Mouse (Mus musculus): ENCODE results near the gene Muc4. TPM values are rescaled to one million over a fixed set of nuclear protein-coding genes. Genes with fewer than 3 reads are reported as not detected.
A peak's percentile ranks its signal among the peaks of the same experiment; 100 is the strongest.

The Muc4 gene
- 0.27 and 0.35 TPM in 2 replicates for polyA plus RNA-seq (2016; fragmentation: Nextera tagmentation; extraction: Ambion mirVana)

DNA sequence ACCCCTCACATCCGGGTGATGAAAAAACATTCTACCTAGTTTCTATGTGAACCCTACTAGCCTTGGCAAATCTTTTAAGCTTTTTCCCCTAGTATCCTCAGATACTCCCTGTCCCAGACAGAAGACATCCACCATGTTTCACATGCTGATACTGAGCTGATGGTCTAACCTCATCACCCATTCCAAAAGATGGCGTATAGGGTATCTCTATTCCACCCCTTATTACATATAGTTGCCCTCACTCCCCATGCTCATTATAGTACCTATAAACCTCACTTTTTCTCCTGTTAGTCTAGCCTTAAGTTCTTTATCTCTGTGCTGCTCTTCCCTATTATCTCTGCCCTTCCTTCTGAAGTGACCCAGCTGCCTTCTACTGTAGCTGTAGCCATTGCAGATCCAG is at the start of gene Muc4:
Muc4 (plus strand) TSS at position 301 of the 400 bp plus-strand sequence.
- no peak for ATAC-seq (ENCODE audit: low FRiP score)
- no peak within 1 kb of the TSS for H3K27ac ChIP-seq

DNA sequence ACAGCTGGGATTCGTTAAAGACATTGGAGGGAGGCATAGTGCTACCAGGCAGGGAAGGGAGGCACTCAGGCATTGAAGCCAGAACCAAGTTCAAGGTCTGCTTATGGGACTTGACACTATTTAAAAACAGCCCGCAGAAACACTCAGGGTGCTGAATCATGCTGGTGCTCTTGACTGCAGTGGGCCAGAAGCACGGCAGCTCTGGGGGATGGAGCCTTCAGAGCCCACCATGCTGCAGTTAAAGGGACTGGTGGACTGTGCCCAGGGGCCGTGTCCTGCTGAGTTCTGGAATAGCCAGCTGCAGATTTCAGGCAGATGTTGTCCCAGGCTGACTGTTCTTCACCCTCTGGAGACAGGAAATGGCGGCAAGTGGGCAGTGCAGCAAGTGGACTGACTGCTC is 49.7 kb upstream of the Muc4 start:
- no peak for ATAC-seq (ENCODE audit: low FRiP score)
- Histone ChIP-seq H3K4me1 (no peaks in the 10 kb centered on the region), H3K4me3 (no peak overlapping the region), H3K9me3 (replicated peaks) (no peaks in the 10 kb centered on the region), H3K27me3 (no peaks in the 10 kb centered on the region), H3K9ac (no peak overlapping the region), H3K4me2 (replicated peaks) (no peak overlapping the region), H3K27ac (no peak overlapping the region), H3K36me3 (peaks cover 12% of the 10 kb centered on the region)
- 74% methylated on average over 5 of the region's 5 CpGs for WGBS

More for the DNA sequence above, at the start of gene Muc4:
- H3K27me3 ChIP-seq = no peaks in the 10 kb centered on the region
- peaks cover 7% of the 10 kb centered on the region for H3K9me3 ChIP-seq (replicated peaks)
- no peak within 1 kb of the TSS for H3K4me3 ChIP-seq
- no peaks in the 10 kb centered on the region for H3K36me3 ChIP-seq
- no peak within 1 kb of the TSS for H3K4me2 ChIP-seq (replicated peaks)
- H3K4me1 ChIP-seq = no peaks in the 10 kb centered on the region; the same call in 1 of the 2 replicates
- WGBS = 93% methylated on average over 2 of the region's 2 CpGs
- no peak within 1 kb of the TSS for H3K9ac ChIP-seq

DNA sequence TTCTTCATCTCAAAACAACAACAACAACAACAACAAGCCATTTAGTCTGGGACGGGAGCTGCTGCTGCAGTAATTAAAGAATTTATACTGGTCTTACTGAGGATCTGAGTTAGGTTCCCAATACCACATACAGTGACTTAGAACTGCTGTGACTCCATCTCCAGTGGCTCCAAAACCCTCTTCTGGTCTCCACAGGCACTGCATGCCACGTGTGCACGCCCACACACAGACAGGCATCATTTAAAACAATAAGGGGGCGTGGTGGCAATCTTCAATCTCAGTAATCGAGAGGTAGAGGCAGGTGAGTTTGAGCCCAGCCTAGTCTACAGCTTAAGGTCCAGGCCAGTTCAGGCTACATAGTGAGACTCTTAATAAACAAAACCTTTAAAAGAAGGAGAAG is 48.5 kb upstream of the Muc4 start:
- WGBS = 82% methylated on average over 5 of the region's 5 CpGs
- Histone ChIP-seq H3K27me3 (no peaks in the 10 kb centered on the region), H3K4me2 (replicated peaks) (no peak overlapping the region), H3K4me3 (no peak overlapping the region), H3K9me3 (replicated peaks) (no peaks in the 10 kb centered on the region), H3K9ac (no peak overlapping the region), H3K27ac (no peak overlapping the region), H3K36me3 (peaks cover 6% of the 10 kb centered on the region), H3K4me1 (no peaks in the 10 kb centered on the region)
- ATAC-seq (ENCODE audit: low FRiP score) = no peak

DNA sequence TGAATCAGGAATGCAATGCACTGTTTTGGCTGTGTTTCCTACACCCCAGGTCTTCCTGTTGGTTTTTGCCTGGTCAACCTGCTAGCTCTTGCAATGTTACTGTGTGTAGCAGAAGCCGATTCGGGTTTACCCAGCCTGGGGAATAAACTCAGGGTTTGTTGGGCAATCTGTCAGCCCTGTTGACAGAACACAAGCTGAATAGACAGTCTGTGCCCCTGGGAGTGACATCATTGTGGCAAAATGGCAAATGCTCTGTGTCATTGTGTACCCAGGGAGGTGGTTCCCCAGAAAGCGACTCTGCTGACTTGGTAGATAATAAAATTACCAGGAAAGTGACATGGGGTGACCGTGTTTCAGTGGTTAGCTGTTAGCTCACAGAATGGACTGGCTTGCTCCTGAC is 46.9 kb upstream of the Muc4 start:
- Histone ChIP-seq H3K9ac (0 out of 2 replicates have a peak overlapping the region, but pooled peaks have one; percentile 10), H3K9me3 (replicated peaks) (no peaks in the 10 kb centered on the region), H3K36me3 (no peaks in the 10 kb centered on the region), H3K4me2 (replicated peaks) (no peak overlapping the region), H3K4me3 (no peak overlapping the region), H3K27ac (no peak overlapping the region), H3K27me3 (no peaks in the 10 kb centered on the region), H3K4me1 (no peaks in the 10 kb centered on the region)
- ATAC-seq (ENCODE audit: low FRiP score) = no peak
- 50% methylated on average over 4 of the region's 4 CpGs for WGBS

DNA sequence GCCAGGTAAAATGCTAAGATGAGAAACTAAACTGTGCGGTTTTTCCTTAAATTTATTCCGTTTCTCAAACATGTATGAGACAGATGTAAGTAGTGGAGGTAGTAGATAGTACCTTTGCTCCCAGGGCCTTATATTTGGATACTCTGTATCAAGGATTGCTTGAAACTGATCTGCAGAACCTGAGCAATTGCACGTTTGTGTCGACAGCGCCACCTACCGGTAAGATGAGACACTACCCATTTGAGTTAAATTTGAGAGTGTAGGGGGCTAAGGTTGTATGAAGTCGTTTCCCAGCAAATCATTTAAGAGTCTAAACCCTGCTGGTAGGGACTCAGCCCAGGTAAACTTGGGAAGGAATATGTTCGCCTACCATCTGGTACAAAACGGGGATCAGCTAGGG is 46.2 kb upstream of the Muc4 start:
- Histone ChIP-seq H3K4me3 (no peak overlapping the region), H3K27me3 (no peaks in the 10 kb centered on the region), H3K4me1 (no peaks in the 10 kb centered on the region), H3K9me3 (replicated peaks) (no peaks in the 10 kb centered on the region), H3K36me3 (no peaks in the 10 kb centered on the region), H3K27ac (no peak overlapping the region), H3K4me2 (replicated peaks) (no peak overlapping the region), H3K9ac (no peak overlapping the region)
- no peak for ATAC-seq (ENCODE audit: low FRiP score)
- WGBS = 6% methylated on average over 9 of the region's 9 CpGs

DNA sequence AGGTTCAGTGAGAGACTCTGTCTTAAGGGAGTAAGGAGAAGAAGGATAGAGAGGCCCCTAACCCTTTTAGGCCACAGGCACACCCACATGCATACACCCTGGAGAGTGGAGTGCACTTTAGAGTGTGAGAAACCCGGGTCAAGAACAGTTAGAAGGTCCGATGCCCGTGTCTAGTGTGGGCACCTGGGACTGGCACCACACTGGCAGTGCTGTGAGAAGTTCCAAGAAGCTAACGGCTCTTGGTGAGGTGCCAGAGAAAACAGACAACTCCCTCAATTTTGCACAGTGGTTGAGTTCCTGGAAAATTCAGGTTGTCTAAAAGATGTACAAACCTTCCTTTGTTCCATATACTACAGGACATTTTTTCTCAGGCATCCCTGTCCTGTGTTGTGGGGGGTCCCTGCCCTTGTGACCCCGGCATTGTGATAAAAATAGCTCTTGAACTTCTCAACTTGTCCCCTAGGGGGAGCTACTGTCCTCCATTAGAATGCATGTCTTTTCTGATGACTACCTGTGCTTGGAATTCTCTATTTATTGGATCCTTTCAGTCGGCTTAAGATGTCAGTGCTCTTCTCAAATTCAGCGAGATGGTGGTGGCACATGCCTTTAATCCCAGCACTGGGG is 38.7 kb upstream of the Muc4 start:
- H3K4me3 ChIP-seq = no peak overlapping the region
- H3K4me2 ChIP-seq (replicated peaks) = no peak overlapping the region
- no peak for ATAC-seq (ENCODE audit: low FRiP score)
- no peaks in the 10 kb centered on the region for H3K9me3 ChIP-seq (replicated peaks)
- H3K9ac ChIP-seq = no peak overlapping the region
- no peak overlapping the region for H3K27ac ChIP-seq
- H3K4me1 ChIP-seq = no peaks in the 10 kb centered on the region; the same call in 1 of the 2 replicates
- H3K27me3 ChIP-seq = no peaks in the 10 kb centered on the region
- WGBS = 49% methylated on average over 7 of the region's 7 CpGs
- H3K36me3 ChIP-seq = no peaks in the 10 kb centered on the region

DNA sequence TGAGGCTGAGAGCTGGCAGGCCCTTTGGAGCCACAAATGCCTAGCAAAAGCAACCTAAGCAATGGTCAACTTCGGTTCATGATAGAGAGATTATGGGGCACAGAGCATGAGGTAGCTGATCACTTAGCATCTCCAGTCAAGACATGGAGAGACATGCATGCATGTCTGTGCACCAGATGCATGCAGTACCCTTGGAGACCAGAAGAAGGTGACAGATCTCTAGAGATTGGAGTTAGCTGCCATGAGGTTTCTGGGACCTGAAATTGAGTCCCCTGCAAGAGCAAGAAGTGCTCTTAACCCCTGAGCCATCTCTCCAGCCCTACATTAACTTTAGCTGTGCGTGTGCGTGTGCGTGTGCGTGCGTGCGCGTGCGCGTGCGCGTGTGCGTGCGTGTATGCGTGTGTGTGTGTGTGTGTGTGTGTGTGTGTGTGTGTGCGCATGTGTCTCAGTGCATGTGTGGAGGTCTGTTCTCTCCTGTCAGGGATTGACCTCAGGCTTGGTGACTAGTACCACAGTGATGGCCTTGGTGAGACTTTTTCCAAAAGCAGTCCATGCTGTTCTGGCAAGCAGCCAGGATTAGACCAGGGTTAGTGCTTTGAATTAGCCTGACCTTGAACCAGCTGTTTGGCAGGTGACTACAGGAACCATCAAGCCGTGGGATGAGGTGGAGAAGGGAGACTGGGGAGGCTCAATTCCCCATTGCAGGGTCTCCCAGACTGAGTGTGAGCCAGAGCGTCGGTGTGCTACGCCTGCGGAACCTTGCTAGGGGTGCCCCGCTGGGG is 37.8 kb upstream of the Muc4 start:
- no peak overlapping the region for H3K4me2 ChIP-seq (replicated peaks)
- H3K36me3 ChIP-seq = no peaks in the 10 kb centered on the region
- no peaks in the 10 kb centered on the region for H3K27me3 ChIP-seq
- H3K9me3 ChIP-seq (replicated peaks) = no peaks in the 10 kb centered on the region
- no peak overlapping the region for H3K9ac ChIP-seq
- WGBS = 86% methylated on average over 22 of the region's 22 CpGs
- ATAC-seq (ENCODE audit: low FRiP score) = no peak
- H3K27ac ChIP-seq = no peak overlapping the region
- H3K4me3 ChIP-seq = no peak overlapping the region
- H3K4me1 ChIP-seq = no peaks in the 10 kb centered on the region; the same call in 1 of the 2 replicates

DNA sequence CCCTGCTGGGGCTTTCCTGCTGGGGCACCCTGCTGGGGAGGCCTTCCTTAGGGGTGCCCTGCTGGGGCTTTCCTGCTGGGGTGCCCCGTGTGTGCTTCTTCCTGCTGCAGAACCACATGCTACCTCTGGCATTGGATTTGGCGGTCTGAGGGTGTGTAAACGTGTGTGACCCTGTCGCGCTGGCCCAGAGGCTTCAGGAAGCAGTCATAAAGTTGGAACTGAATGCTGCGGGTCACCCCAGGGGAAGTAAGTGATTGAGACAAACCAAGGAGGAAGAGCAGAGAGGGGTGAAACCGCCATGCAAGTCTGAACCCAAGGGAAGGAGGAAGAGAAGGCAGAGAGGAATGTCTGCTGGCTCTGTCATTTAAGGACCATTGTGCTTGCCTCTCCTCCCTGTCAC is 37.1 kb upstream of the Muc4 start:
- no peak overlapping the region for H3K27ac ChIP-seq
- no peaks in the 10 kb centered on the region for H3K9me3 ChIP-seq (replicated peaks)
- ATAC-seq (ENCODE audit: low FRiP score) = no peak
- no peak overlapping the region for H3K4me3 ChIP-seq
- 30% methylated on average over 7 of the region's 7 CpGs for WGBS
- no peak overlapping the region for H3K9ac ChIP-seq
- H3K27me3 ChIP-seq = no peaks in the 10 kb centered on the region
- no peaks in the 10 kb centered on the region; the same call in 1 of the 2 replicates for H3K4me1 ChIP-seq
- H3K36me3 ChIP-seq = no peaks in the 10 kb centered on the region
- H3K4me2 ChIP-seq (replicated peaks) = no peak overlapping the region

DNA sequence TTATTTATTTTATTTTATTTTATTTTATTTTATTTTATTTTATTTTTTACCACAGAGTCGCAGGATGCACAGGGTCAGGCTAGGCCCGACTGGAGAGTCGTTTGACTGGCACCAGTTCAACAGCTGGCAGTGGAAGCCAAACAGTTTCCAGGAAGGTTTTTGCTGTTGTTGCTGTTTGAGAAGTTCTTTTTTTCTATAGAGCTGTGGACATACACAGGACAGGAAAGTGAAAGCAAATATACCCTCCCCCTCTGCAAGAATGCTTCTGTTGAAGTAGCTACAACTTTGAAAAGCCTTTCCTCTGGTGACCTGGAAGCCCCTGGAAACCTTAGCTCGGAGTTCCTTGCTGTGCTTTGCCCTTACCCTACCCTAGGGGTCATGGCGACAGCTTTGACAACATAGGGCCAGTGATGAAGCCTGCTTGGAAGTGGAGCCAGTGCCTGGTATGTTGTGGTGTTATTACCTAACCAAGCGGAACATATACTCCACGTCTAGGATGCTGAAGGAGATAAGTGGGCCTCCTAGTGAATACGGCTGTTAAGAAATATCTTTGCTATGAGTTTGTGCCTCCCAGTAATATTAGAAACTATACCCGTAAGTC is 32.3 kb upstream of the Muc4 start:
- Histone ChIP-seq H3K4me3 (no peak overlapping the region), H3K4me2 (replicated peaks) (no peak overlapping the region), H3K4me1 (peaks cover 5% of the 10 kb centered on the region; the same call in 1 of the 2 replicates), H3K9ac (no peak overlapping the region), H3K27ac (no peak overlapping the region), H3K9me3 (replicated peaks) (peaks cover 3% of the 10 kb centered on the region; the same call in 1 of the 2 replicates), H3K36me3 (no peaks in the 10 kb centered on the region), H3K27me3 (no peaks in the 10 kb centered on the region)
- WGBS = 59% methylated on average over 9 of the region's 9 CpGs
- ATAC-seq (ENCODE audit: low FRiP score) = no peak

DNA sequence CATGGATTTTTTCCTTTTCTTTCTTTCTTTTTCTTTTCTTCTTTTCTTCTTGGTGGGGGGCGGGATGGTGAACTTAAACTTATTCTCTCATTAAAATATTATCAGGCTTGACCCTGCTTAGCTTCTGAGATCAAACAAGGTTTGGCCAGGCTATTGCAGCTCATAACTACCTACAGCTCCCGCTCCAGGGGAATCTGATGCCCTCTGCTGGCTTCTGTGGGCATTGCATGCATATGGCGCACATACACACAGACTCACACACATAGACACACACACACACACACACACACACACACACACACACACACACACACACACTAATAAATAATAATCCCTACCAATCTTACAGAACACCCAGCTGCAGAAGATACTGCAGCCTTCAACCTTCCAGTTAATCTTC is 30.1 kb upstream of the Muc4 start:
- H3K9me3 ChIP-seq (replicated peaks) = peaks cover 3% of the 10 kb centered on the region; the same call in 1 of the 2 replicates
- WGBS = 99% methylated on average over 3 of the region's 3 CpGs
- H3K27ac ChIP-seq = no peak overlapping the region
- H3K9ac ChIP-seq = no peak overlapping the region
- no peaks in the 10 kb centered on the region for H3K36me3 ChIP-seq
- H3K4me2 ChIP-seq (replicated peaks) = no peak overlapping the region
- H3K4me3 ChIP-seq = no peak overlapping the region
- ATAC-seq (ENCODE audit: low FRiP score) = no peak
- H3K27me3 ChIP-seq = no peaks in the 10 kb centered on the region
- peaks cover 5% of the 10 kb centered on the region; the same call in 1 of the 2 replicates for H3K4me1 ChIP-seq

DNA sequence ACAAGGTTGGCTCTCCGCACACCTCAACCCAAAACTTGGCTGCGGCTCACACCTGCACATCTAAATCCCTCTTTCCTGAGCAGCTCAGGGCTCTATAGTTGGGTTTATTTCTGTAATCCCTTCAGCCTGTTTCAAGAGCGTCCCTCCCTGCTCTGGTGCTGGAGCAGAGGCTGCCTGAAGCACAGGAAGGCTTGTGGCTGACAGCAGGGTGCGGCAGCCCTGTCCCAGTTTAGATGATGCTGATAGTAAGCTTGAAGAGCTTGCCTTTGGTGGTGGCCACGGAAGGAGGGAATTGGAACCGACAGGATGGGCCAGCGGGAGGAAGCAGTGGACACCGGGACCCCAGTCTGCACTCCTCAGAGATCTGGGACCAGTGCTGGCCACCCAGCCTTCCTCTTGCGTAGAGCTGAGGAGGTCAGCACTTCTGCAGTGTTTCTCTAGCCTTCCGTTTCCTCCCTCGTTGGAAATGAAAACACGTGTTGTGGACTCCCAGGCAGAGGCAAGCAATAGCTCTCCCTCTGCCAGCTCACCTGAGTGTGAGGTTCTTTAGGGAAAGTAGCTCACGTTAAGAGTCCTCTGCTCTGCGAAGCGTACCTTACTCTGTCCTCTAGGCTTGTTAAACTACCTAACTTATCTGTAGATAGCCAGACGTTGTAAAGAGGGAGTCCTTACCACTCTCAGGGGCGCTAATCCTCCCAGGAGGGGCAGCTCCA is 28.4 kb upstream of the Muc4 start:
- WGBS = 67% methylated on average over 17 of the region's 17 CpGs
- no peak for ATAC-seq (ENCODE audit: low FRiP score)
- H3K4me1 ChIP-seq = peaks cover 5% of the 10 kb centered on the region; the same call in 1 of the 2 replicates
- no peaks in the 10 kb centered on the region for H3K27me3 ChIP-seq
- no peaks in the 10 kb centered on the region for H3K36me3 ChIP-seq
- H3K4me2 ChIP-seq (replicated peaks) = no peak overlapping the region
- H3K9ac ChIP-seq = no peak overlapping the region
- peaks cover 3% of the 10 kb centered on the region; the same call in 1 of the 2 replicates for H3K9me3 ChIP-seq (replicated peaks)
- H3K27ac ChIP-seq = no peak overlapping the region
- no peak overlapping the region for H3K4me3 ChIP-seq

All from hindbrain, embryonic 12.5 days (tissue).